In genomic region chr12:85479190-85479589, GRCm38 (mm10) we compare ENCODE assay signal across 20 mouse cellular contexts.
"Had no signal": no experiment of that assay in that cellular context is flagged by ENCODE, and none has a peak within 500 bp of the region (broad histone marks: within the 10 kb centered on the region; RNA-seq: fewer than 3 reads in every experiment).

No protein-coding gene starts in this region.

- H3K9me3 ChIP-seq: liver, embryonic 13.5 days; megakaryocyte, embryonic 14.5 days; midbrain, embryonic 10.5 days; midbrain, embryonic 13.5 days; neural tube, embryonic 13.5 days; stomach, embryonic 15.5 days had no signal

- H3K27ac ChIP-seq: liver, embryonic 13.5 days; midbrain, embryonic 10.5 days; midbrain, embryonic 13.5 days; neural tube, embryonic 13.5 days; stomach, embryonic 15.5 days had no signal

- H3K36me3 ChIP-seq: liver, embryonic 13.5 days; midbrain, embryonic 10.5 days; midbrain, embryonic 13.5 days; neural tube, embryonic 13.5 days; stomach, embryonic 15.5 days had no signal

- H3K4me3 ChIP-seq: liver, embryonic 13.5 days; megakaryocyte, embryonic 14.5 days; midbrain, embryonic 10.5 days; midbrain, embryonic 13.5 days; myocyte; neural tube, embryonic 13.5 days; stomach, embryonic 15.5 days had no signal

- H3K4me2 ChIP-seq: liver, embryonic 13.5 days; lung, embryonic 14.5 days; midbrain, embryonic 13.5 days; neural tube, embryonic 13.5 days; stomach, embryonic 15.5 days had no signal

- DNase-seq: kidney, adult 18-20 months; kidney, adult 9 months; kidney, postnatal 14 days; left cerebral cortex, postnatal 4 days; liver, embryonic 13.5 days; lung, embryonic 14.5 days; lung, postnatal 10 days; lung, postnatal 36 days; retina, postnatal 1 day; right cerebral cortex, postnatal 25 days; thymus, adult 2 months; thymus, postnatal 14 days; thymus, postnatal 4 days had no signal

- ATAC-seq: midbrain, embryonic 13.5 days; midbrain, embryonic 16.5 days had no signal

- H3K9ac ChIP-seq: liver, embryonic 13.5 days; lung, embryonic 14.5 days; midbrain, embryonic 13.5 days; neural tube, embryonic 13.5 days; stomach, embryonic 15.5 days had no signal
